Mouse (Mus musculus) testis, adult 2 months (tissue): Measurements from ENCODE around the gene Cnp.

Experiments used
- CTCF ChIP-seq: fragments of 200-500 bp; IDR thresholded peaks from 2 replicates; pipeline ENCODE4 v1.5.1; 2012; ENCODE audit warnings: low read depth, mild to moderate bottlenecking, inconsistent platforms, low read length, moderate library complexity; ENCODE audit not compliant: control insufficient read depth, insufficient read depth, insufficient replicate concordance
- POLR2A ChIP-seq: fragments of 200-500 bp; IDR thresholded peaks from 2 replicates; pipeline ENCODE4 v1.6.1; 2012; ENCODE audit warnings: low read depth, mild to moderate bottlenecking, inconsistent platforms, low read length, moderate library complexity; ENCODE audit not compliant: control insufficient read depth

DNA sequence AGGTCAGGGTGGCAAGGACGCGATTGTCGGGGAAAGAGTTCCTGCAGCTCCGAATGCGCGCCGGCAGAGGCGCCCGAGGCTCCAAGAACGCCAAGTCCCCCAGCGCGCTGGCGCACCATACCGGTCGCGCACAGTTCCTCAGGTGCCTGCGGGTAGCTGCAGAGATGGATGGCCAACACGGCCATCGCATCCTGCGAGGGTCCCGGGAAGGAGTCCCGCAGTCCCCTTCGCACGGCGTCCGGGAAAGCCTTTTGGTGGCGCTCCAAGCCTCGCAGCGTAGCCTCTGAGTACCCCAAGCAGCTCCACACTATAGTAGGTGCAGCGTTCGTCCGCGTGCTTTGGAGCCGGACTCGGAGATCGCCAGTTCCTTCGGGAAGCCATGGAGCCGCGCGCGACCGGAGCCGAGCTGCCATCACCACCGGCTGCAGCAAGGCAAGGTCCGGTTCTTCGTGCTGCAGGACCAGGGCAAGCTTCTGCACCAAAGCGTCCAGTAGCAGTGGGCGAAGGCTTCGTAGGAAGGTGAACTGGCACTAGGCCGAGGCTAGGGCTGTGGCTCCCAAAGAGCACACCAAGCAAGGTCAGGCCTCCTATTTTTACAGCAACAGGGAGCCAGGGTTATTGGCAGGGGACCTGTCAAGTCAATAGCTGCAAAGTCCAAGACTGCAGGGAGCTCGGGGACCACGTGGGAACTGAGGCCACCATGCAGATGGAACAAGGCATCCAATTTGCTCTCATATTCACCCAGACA is 65.6 kb downstream of the Cnp start:
- TF ChIP-seq CTCF (peak; percentile 34; the same call in 1 of the 2 replicates), POLR2A (no peak)
